Mouse (Mus musculus) retina, postnatal 7 days (tissue): Measurements from ENCODE around the gene Apol7c.
"Not testable (repeated sequence)": the region's sequence is repeated elsewhere in the genome, so short reads cannot be mapped to it uniquely, and the experiment has no call there.

Experiments used
- DNase-seq: peaks from one replicate; pipeline ENCODE4 v3.0.0-alpha.2; 2012; ENCODE audit warnings: low read depth, low spot score

Gene Apol7c

GRCm38 (mm10) chr15:77533216-77533615 lies at the start of gene Apol7c:
Gene Apol7c, minus strand, starts transcription at chr15:77533316.
- no peak for DNase-seq

DNA sequence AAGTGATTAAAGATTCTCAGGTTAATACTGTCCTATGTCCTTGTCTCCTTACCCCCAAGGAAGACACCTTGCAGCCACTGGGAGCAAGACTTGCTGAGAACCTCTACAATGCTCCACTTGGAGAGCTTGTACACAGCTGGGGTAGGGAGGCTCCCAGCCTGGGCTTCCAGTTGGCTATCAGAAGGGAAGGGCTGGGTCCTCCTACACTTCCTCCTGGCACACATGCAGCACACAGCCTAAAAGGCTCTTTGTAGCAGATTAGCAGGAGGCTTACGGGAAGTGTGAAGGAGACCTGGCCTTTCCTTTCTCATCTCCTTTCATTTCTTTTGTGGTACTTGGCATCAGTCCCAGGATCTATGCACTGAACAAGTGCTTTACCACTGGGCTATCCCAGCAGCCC lies 48.6 kb upstream of the Apol7c start:
- DNase-seq: no peak

DNA sequence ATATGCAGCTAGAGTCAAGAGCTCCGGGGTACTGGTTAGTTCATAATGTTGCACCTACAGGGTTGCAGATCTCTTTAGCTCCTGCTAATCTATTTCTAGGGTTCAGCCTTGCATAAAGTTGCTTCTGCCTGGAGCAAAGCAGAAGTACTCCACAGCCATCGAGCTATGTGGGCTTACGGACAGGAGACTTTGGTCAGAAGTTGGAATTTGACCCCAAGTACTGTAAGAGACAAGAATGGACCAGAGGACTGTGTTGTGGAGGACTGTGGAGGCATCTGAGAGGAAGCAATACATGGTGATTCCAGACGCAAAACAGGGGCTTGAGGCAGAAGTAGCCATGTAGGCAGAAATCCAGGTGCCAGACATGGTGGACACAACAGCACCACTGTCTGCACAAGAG lies 46.2 kb upstream of the Apol7c start:
- no peak for DNase-seq

DNA sequence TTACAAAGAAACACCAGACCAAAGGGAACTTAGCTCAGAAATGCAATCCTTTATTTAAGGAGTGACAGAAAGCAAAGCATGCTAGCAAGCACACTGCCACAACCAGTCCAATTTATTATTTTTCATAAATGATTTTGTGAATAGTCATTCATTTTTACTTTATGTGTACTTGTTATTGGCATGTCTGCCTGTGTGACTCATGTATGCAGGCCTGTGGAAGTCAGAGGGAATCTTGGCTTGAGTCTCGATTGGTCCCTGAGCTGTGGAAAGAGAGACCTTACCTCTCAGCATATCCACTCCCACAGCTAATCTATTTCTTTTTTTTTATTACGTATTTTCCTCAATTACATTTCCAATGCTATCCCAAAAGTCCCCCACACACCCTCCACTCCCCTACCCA lies 45.7 kb upstream of the Apol7c start:
- no peak for DNase-seq

DNA sequence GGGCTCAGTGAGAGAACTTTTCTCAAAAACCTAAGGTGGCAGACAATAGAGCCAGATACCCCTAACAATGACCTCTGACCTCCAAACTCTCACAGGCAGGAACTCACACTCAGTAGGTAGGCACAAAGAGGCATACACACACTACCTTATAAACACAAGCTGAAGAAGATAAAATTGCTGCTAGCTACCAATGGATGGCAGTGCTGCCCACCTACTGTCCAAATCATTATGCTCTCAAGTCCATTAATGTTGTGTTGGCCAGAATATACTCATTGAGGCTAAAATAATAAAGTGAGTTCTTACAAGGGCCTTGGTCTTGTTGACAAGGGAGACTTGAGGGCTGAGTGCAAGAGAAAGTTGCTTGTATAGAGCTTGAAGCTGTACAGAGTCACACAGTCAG lies 30.1 kb upstream of the Apol7c start:
- DNase-seq: no peak

- no peak for DNase-seq
Observed at GRCm38 (mm10) chr15:77561792-77562191, 28.7 kb upstream of the Apol7c start, which contains the start of gene 1700025B11Rik. Gene 1700025B11Rik, minus strand, starts transcription at chr15:77561892.

- DNase-seq: not testable (repeated sequence)
Observed at GRCm38 (mm10) chr15:77539221-77539620, 6.1 kb upstream of the Apol7c start.

GRCm38 (mm10) chr15:77523186-77523843 lies 9.8 kb downstream of the Apol7c start:
- peak; percentile 5 for DNase-seq

DNA sequence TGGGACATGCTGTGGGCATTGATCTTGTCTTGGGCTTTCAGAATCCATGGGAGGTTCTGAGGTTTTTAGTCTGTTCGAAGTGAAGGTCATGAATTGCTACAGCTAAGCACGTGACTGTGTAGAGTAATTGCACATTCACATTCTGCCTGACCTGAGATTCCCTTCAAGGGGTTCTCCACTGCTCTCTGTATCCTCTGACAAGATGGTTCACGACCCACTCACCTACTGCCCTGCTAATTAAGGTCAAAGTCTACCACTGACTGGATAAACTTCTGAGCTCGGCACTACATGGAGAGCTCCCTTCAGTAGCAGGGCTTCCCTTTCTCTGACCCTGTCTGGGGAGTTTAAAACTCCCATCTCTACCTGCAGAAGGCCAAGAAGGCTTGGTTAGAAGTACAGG lies 12.5 kb downstream of the Apol7c start:
- not testable (repeated sequence) for DNase-seq

- DNase-seq: not testable (repeated sequence)
Observed at GRCm38 (mm10) chr15:77507966-77508365, 25.1 kb downstream of the Apol7c start, which contains the start of gene Apol11a. Gene Apol11a, plus strand, starts transcription at chr15:77508271.

DNA sequence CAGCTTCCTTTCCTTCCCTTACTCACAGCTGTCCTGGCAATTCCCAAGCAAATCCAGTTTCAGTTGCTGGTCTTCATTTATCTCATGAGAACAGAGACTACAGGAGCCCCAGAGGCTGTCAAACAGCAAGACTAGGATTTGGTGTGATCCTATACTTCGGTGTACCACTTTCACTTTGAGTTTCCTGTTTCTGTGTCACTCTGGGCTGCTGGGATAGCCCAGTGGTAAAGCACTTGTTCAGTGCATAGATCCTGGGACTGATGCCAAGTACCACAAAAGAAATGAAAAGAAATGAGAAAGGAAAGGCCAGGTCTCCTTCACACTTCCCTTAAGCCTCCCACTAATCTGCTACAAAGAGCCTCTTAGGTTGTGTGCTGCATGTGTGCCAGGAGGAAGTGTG lies 38.4 kb downstream of the Apol7c start:
- DNase-seq: not testable (repeated sequence)

DNA sequence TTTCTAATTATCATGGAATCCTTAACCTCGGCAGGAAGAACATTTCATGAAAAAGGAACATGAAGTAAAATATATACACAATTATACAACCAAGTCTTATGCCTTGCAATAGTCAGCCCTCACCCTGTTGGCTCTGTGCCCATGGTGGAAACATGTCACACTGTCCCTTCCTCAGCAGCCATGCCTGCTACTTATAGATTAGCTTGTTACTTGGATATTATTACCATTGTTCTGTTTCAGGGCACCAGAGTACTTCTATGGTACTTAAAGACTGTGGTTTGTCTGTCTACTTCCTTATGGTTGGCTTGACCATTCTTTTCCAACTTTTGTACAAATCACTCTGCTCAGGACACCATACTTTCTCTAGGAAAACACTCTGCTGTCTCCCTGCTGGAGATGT lies 39.9 kb downstream of the Apol7c start:
- not testable (repeated sequence) for DNase-seq

DNA sequence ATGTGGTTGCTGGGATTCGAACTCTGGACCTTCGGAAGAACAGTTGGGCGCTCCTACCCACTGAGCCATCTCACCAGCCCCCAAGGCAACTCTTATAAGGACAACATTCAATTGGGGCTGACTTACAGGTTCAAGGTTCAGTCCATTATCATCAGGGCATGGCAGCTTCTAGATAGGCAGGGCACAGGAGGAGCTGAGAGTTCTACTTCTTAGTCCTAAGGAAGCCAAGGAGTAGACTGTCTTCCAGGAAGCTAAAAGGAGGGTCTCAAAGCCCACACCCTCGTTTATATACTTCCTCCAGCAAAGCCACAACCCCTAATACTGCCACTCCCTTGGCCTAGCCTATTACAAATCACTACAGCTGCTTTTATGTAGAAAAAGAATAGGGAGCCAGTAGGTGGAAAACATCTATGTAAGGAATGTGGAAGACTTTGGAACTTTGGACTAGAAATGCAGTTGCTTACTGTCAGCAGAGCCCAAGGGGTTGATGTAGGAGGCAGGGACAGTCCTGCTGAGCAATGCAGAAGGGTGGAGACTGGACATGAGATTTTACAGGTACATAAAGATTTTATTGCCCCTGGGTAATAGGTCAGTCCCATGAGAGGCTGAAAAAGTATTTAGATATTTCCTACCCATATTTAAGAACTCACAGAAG lies 50.8 kb downstream of the Apol7c start:
- DNase-seq: no peak

DNA sequence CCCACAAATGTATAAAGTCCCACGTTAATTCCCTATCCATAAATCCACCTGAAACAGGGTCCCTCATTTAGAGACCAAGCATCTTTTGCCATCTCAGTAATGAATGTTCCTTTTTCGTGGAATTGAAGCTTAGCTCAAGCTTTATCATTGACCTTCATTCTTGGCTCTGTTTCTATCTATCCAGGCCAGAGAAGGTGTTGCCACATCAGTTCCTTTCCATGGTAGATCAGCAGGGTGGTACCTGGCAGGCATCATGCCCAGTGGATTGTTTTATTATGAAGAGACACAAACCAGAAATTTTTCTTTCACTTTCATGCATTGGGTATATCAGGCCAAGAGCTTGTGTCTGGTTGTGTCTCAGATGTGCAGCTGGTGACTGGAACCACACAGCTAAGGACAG lies 56.4 kb downstream of the Apol7c start, which contains the start of gene Apol10a:
TSS of gene Apol10a (plus strand) at position 355 of the 400 bp plus-strand sequence.
- DNase-seq: not testable (repeated sequence)
